Mouse (Mus musculus): ENCODE measurements around the gene Fgfr2.

Gene Fgfr2

GRCm38 (mm10) chr7:130269124-130269867, 2853.9 kb downstream of the Fgfr2 start:
- DNase-seq (ENCODE audit: low read depth in 1 of 2, low spot score in 2 of 2), result no peak

- DNase-seq (ENCODE audit: low read depth in 1 of 2, low spot score in 2 of 2), result no peak
These were observed 2856.1 kb downstream of the Fgfr2 start for GRCm38 (mm10) chr7:130267099-130267498.

- no peak for DNase-seq (ENCODE audit: low read depth in 1 of 2, low spot score in 2 of 2)
These were observed 2857.0 kb downstream of the Fgfr2 start for GRCm38 (mm10) chr7:130266166-130266490.

GRCm38 (mm10) chr7:130265319-130266165, 2857.6 kb downstream of the Fgfr2 start:
- no peak for DNase-seq (ENCODE audit: low read depth in 1 of 2, low spot score in 2 of 2)

- DNase-seq (ENCODE audit: low read depth in 1 of 2, low spot score in 2 of 2), result no peak
These were observed 2858.4 kb downstream of the Fgfr2 start for GRCm38 (mm10) chr7:130264616-130265318.

GRCm38 (mm10) chr7:130263799-130264351, 2859.3 kb downstream of the Fgfr2 start:
- DNase-seq (ENCODE audit: low read depth in 1 of 2, low spot score in 2 of 2), result no peak

- DNase-seq (ENCODE audit: low read depth in 1 of 2, low spot score in 2 of 2), result no peak
These were observed 2859.9 kb downstream of the Fgfr2 start for GRCm38 (mm10) chr7:130263233-130263594.

GRCm38 (mm10) chr7:130262528-130263232, 2860.5 kb downstream of the Fgfr2 start:
- DNase-seq (ENCODE audit: low read depth in 1 of 2, low spot score in 2 of 2), result no peak

GRCm38 (mm10) chr7:130261684-130262527, 2861.2 kb downstream of the Fgfr2 start:
- no peak for DNase-seq (ENCODE audit: low read depth in 1 of 2, low spot score in 2 of 2)

GRCm38 (mm10) chr7:130260905-130261683, 2862.1 kb downstream of the Fgfr2 start:
- no peak for DNase-seq (ENCODE audit: low read depth in 1 of 2, low spot score in 2 of 2)

GRCm38 (mm10) chr7:130260060-130260459, 2863.1 kb downstream of the Fgfr2 start:
- DNase-seq (ENCODE audit: low read depth in 1 of 2, low spot score in 2 of 2), result no peak

- DNase-seq (ENCODE audit: low read depth in 1 of 2, low spot score in 2 of 2), result no peak
These were observed 2864.3 kb downstream of the Fgfr2 start for GRCm38 (mm10) chr7:130258704-130259295.

GRCm38 (mm10) chr7:130257991-130258703, 2865.0 kb downstream of the Fgfr2 start:
- DNase-seq (ENCODE audit: low read depth in 1 of 2, low spot score in 2 of 2), result no peak

- DNase-seq (ENCODE audit: low read depth in 1 of 2, low spot score in 2 of 2), result no peak
These were observed 2869.9 kb downstream of the Fgfr2 start for GRCm38 (mm10) chr7:130253264-130253663.

- no peak for DNase-seq (ENCODE audit: low read depth in 1 of 2, low spot score in 2 of 2)
These were observed 2871.1 kb downstream of the Fgfr2 start for GRCm38 (mm10) chr7:130251936-130252523.

- DNase-seq (ENCODE audit: low read depth in 1 of 2, low spot score in 2 of 2), result no peak
These were observed 2872.2 kb downstream of the Fgfr2 start for GRCm38 (mm10) chr7:130250994-130251393.

- DNase-seq (ENCODE audit: low read depth in 1 of 2, low spot score in 2 of 2), result no peak
These were observed 2874.7 kb downstream of the Fgfr2 start for GRCm38 (mm10) chr7:130248403-130248802.

GRCm38 (mm10) chr7:130247831-130248230, 2875.3 kb downstream of the Fgfr2 start:
- DNase-seq (ENCODE audit: low read depth in 1 of 2, low spot score in 2 of 2), result no peak

Measured in monocyte, adult 2 months (primary cell).